Mouse (Mus musculus): ENCODE measurements around the gene Kcne3. TPM values are rescaled to one million over a fixed set of nuclear protein-coding genes. Genes with fewer than 3 reads are reported as not detected.

Kcne3 gene
- polyA plus RNA-seq, 1 experiment from 2014 or later, result 73.1 TPM

Other genes starting within 250 kb of the Kcne3 start
- 5.8 and 6.7 TPM in 2 replicates for gene Rnf169, start 196.1 kb upstream of the Kcne3 start, polyA plus RNA-seq (2014; fragmentation: Nextera tagmentation; extraction: Ambion mirVana)
- gene Chrdl2, start 170.3 kb upstream of the Kcne3 start, polyA plus RNA-seq (2014; fragmentation: Nextera tagmentation; extraction: Ambion mirVana), result 1.1 and 1.4 TPM in 2 replicates
- gene Pold3, start 54.9 kb upstream of the Kcne3 start, polyA plus RNA-seq (2014; fragmentation: Nextera tagmentation; extraction: Ambion mirVana), result 64.8 and 70.6 TPM in 2 replicates
- gene Lipt2, start 17.2 kb upstream of the Kcne3 start, polyA plus RNA-seq (2014; fragmentation: Nextera tagmentation; extraction: Ambion mirVana), result 29.7 and 35.7 TPM in 2 replicates
- 3.2 and 3.3 TPM in 2 replicates for gene Pgm2l1, start 50.9 kb downstream of the Kcne3 start, polyA plus RNA-seq (2014; fragmentation: Nextera tagmentation; extraction: Ambion mirVana)
- gene P4ha3, start 109.0 kb downstream of the Kcne3 start, polyA plus RNA-seq (2014; fragmentation: Nextera tagmentation; extraction: Ambion mirVana), result 4.4 and 5.8 TPM in 2 replicates
- 23.6 and 25.4 TPM in 2 replicates for gene C2cd3, start 195.7 kb downstream of the Kcne3 start, polyA plus RNA-seq (2014; fragmentation: Nextera tagmentation; extraction: Ambion mirVana)
- 55.0 and 55.9 TPM in 2 replicates for gene Ppme1, start 195.8 kb downstream of the Kcne3 start, polyA plus RNA-seq (2014; fragmentation: Nextera tagmentation; extraction: Ambion mirVana)